Mouse (Mus musculus): ENCODE measurements at regions not wholly inside any gene's neighbourhood (a gene's known extent, or its start where the extent isn't known, plus 50 kb on each side); places are given as distances from the start of the nearest gene placed in this dataset.

DNA sequence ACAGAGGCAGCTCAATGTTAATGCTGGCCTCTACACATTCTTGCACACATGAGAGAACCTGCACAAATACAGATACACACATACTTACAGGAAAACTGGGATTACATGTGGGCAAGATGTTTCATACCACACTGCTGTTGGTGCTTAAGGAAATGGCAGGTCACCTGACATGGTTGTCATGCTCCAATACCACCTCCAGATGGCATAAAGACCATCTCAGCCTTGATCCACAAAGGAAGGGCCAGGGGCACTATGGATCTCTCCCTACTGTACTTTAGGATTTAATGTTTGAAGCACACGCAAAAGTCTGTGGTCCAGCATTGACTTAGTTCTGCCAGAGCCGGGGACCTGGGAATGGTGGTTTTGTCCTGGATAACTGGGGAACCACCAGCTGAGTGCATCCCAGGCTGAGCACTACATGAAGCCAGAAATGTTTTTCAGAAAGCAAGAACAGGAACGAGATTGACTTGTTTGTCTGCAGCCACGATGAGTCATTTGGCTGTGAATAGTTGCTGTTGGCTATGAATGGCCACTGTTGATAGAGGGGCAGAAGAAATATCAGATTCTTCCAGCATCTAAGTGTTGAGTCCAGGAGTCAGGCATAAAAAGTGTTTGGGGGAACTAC, 176.0 kb upstream of the Pabpc6 start:
- peak; percentile 19 for DNase-seq

DNA sequence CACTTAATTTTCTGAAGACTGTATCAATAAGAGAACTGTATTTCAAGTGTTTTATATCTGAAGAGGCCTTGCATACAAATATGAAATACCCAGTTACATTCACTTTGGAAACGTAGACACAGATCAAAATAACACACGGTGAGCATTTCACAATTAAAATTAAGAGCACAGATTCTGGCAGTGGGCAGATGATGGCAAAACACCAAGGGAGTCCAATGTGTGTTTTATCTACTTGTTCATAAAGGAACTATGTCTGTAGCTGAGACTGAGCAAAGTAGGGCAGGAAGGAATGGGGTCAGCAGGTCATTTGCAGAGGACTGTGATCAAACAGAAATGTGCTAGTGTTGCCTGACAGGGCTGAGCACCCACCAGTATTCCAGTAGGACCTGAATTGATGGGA, 171.6 kb upstream of the Pabpc6 start:
- DNase-seq, result no peak

DNA sequence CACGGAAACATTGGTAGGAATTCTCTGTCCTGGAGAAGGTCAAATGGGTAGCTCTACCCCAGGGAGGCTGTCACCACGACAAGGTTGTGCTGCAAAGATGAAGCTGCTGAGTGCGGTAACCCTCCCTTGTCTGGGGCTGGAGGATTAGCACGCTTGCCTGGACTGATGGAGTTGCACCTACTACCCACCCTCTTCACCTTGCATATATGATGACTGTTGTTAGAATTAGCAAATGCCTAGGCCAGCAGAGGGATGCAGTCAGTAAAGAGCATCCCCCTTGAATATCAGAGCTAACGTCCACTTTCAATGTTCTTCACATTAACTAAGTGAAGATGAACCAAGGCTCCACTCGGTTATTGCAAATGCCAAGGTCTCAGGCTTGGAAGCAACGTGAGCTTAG, 169.7 kb upstream of the Pabpc6 start:
- no peak for DNase-seq

DNA sequence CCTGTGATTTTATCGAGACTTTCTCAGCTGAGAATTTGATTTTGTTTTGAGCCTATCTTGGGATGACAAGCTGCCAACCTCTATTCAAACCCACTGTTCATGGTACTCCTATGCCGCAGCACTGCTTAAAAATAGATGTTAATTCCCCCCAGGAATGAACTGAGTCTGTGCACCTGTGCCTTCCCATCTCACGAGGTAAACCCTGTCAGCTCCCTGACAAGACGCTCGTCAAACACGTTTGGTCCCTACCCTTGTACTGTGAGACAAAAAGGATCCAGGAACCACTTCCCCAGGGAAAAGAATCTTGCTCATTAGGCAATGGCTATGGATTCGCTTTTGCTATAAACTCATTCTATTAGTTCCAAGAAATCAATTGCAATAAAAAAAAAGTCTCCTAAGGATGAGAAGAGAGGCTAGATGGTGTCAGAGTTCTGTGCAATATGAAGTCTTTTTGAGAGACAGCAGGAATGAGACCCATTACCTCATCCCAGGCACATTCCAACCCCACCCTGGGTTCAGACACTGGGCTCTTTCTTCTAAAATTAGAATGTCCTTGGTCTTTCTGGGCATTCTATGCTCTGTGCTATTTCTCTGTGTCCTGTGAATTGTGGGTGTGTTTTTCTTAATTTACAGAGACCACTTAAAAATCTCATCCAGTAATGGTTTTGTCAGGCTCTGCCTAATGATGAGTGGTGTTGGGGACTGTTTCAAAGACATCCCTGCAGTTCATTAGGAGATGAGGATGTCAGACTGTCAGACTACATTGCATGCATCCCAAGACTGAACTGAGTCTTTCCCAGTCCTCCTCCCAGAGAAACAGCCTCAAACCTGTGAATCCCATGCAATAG, 167.7 kb upstream of the Pabpc6 start:
- DNase-seq, result no peak

DNA sequence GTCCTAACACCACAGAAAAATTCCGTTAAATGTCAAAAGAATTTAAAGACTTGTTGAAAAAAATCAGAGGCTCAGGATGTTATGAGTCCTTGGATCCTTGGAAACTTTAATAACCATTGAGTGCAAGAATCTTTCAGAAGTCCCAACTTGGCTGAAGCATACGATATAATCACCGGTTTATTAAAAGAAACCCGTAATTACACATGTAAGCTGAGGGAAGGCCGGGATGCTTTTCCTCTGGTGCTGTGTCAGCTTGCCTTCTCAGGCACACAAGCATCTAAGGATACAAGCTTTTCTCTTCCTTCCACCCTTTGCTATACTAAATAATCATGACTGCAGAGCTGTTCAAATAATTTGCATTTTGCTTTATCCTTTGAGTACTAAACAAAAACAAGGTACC, 160.4 kb upstream of the Pabpc6 start:
- DNase-seq, result no peak

DNA sequence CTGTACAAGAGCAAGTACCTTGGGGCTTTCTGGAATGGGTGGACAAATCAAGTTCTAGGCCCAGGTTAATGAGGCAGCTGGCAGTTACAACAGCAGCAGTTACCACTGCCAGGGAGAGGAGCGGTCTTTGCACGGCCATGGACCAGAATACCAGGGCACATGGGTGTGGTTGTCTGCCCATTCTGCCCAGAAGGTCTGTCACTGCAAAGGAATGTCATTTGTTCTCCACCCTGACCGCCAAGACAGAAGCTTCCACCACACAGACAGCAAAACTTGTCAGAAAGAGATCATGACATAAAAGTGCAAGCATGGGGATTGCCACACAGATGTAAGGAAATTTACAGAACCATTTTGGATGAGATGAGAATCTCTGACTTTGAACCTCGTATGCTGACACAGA, 151.8 kb upstream of the Pabpc6 start:
- no peak for DNase-seq

DNA sequence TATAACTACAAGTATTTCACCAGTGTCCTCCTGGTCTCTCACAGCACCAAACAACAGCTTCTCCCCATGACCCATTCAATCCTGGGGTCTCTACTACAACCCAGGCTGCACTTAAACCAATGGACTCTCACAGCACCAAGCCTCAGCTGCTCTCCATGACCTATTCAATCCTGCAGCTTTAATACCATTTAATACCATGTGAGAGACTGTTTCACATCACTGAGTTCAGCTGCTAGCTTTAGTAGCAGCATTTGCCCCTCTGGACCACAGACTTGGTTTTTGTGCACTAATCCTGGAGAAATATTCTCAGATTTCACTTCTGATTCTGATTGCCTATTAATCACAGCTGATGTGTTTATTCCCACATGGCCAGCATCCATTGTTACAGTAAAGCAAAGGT, 147.5 kb upstream of the Pabpc6 start:
- DNase-seq, result no peak

DNA sequence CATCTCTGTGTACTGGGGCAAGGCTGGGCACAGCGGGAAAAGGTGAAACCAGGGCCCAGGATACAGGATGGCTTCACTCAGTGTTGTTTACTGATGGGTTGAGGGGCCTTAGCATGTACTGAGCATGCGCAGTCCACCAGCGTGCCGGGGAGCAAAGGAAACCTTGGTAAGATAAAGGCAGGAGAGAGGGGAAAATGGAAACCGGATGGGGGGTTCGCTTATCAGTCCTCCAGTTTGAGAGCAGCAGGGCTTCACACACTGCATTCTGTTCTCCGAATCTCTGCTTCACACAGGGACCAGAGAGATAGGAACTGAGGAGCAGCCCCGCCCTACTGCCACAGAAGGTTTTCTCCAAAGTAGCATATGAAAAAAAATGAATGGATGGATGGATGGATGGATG, 127.6 kb upstream of the Pabpc6 start:
- DNase-seq, result no peak

DNA sequence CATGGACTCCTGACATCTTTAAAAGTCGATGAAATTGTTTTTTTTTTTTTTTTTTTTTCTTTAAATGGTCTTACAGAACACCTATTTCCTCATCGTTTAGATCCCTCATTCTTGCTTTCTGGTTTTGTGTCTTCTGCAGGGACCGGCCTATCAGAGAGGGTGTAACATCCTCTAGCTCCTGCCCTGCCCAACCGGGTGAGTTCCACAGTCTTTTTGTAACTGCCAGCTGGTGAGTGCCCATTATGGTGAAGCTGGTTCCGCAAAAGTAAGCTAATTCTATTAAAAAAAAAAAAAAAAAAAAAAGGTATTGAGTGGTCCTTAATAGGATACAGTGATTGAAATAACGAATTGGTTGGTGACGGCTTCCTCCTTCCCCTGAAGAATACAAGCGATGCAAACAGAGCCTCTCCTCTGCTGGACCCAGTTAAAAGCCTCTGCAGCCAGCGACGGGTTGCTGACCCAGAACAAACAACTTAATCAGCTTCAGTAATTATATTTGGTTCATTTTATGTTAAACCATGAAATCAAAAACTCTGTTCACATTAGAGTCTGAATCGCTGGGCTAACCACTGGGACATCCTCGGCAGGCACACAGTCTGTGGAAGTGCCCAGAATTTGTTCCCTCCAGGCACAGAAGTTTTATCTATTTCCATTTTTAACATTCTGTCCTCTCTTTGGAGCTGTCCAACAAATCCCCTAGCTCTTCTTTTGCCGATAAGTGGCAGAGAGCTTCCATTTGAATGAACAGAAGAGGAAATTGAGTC, 126.9 kb upstream of the Pabpc6 start:
- no peak for DNase-seq

DNA sequence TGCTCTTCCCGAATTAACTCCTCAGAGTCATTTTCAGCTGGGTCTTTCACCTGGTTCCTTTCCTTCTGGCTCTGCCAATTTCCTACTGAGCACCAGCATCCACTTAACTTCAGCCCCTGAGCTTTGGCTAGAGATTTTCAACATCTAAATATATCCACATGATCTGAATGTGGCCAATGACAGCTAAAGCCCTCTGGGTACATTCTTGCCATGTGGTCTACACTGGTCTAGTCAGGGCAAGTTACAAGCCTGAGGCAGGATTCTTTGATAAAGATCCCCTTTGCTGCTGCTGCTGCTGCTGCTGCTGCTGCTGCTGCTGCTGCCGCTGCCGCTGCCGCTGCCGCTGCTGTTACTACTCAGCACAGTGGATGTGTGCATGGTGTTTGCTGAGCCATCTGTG, 109.3 kb upstream of the Pabpc6 start:
- no peak for DNase-seq

DNA sequence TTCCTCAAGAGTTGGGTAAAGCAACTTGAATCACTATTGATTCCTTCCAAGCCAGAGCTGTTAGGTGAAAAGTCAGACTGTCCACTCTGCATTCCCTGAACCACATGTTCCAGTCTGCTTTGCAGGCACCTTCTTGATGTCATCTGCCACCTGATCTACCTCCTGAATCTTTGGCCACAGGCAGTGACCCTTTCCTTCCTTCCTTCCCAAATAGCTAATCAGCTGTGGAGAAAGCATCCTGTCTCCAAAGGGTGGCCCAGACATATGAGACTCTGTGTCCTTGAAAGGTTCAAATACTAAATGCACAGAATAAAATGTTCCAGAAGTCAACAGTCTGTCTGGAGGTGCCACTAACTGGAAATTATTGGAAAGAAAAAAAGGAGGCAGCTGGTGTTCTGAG, 107.6 kb upstream of the Pabpc6 start:
- DNase-seq, result no peak

DNA sequence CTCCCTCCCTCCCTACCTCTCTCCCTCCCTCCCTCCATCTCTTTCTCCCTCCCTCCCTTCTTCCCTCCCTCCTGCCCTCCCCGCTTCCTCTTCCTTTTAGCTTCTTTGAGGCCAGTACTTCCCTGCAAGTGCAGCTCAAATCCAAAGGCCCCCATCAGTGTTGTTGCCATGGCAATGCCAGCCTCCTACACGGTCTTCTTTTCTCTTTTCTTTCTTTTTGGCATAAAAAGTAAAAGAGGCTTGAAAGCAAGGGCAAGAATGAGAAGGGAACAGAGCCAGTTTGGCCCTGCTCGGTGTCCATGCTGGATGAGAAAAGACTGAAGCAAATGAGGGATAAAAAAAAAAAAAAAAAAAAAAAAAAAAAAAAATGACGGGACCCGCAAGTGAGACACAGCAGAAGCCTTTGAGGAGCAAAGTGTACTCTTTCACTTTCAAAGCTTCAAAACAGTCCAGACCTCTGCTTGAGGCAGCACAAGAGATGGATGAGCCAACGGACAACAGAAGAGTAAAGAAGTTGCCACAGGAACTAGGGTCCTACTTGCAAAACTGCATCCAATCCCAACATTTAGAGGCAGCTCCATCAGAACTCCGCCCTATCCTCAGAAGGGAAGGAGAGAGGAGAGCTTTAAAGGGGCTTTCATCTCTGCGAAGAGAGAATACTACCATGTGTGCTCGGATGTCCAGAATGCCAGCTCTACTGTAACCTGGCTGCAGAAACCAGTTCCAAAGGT, 106.9 kb upstream of the Pabpc6 start:
- no peak for DNase-seq

DNA sequence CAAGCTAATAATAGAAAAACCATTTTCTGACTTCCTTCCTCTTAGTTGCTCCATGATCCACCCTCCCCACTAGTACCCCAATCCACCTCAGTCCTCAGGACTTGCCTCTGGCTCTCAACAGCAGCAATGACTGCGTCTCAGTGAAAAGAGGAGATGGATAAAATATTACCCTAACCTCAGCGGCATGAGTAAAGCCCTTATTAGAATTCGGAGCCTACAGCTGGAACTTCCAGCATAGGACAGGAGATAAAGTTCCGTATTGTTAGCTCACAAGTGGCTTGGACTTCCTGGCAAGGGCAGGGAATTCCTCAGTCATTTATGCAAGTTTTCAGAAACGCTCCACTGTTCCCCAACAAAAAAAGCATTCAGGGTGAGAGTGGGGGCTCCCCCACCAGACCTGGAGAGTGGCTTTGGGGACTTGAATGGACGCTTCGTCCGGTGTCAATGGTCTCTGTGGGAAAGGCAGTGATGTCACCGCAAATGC, 106.2 kb upstream of the Pabpc6 start:
- DNase-seq, result no peak

DNA sequence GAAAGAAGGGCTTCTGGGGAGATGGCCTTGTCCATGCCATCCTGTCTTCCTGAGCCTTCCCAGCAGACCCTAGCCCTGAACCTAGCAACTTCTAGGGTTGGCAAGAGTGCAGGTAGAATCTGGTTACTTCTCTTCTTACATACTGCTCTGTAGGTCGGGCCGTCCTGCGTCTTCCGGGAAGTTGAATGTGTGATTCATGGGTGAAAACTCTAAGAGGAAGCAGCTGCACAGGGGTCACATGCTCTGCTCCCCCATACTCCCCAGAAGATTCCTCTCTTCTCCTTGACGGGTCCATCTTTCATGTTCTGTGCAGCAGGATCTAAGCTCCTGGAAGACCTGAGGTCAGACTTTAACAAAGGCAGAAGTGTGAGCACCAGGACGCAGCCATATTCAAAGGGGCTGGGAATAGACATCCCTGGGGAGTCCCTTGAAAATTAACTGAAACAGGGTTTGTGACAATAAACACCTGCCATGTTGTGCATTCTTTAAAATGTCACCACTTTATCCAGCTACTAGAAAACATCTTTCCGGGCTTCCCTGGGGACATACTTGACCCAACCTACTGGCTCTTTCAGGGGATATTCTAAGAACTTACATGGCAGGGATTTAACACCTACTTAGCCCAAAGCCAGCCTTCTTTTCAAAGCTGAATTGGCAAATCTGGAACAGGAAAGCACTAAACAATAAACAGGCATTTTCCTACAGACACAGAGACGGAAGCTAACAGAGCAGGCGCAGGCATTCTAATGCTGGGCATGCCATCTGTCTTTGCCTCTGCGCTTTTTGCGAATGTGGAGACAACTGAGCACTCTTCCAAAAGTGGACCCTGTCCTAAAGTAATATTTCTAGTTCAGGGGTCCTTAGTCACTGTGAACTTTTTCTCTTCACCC, 105.5 kb upstream of the Pabpc6 start:
- DNase-seq, result no peak

DNA sequence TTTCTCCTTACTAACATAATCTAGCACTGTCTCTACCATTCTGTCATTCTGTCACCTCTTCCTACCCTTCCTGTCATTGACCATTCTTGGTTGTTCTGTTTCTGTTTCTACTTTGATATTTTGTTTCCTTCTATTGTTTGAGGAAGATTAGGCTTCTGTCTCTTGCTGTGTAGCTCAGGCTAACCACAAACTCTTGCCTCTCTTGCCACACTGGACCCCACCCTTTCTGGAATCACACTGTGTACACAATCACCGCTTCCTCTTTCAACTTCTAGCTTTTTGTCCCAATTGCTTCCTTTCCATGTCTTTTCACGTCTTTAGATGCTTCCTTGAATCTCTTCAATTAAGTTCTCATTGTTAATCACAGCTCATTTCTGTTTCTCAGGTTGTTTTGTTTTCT, 104.2 kb upstream of the Pabpc6 start:
- no peak for DNase-seq

DNA sequence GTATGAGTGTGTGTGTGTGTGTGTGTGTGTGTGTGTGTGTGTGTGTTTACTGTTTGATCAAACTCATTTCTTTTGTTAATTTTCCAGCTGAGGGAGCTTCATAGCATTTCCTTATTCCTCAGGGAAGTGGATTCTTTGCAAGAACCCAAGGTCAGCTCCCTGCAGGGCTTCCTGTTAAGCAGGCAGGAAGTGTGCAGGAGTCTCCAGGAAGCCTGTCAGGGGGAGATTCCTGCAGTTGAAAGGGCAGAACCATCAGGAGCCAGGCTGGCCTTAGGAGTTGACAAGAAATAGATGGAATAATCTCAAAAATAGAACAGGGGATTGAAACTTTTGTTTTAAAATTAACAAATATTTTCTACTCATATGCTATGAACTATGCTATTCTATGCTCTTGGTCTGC, 98.8 kb upstream of the Pabpc6 start:
- DNase-seq, result no peak

DNA sequence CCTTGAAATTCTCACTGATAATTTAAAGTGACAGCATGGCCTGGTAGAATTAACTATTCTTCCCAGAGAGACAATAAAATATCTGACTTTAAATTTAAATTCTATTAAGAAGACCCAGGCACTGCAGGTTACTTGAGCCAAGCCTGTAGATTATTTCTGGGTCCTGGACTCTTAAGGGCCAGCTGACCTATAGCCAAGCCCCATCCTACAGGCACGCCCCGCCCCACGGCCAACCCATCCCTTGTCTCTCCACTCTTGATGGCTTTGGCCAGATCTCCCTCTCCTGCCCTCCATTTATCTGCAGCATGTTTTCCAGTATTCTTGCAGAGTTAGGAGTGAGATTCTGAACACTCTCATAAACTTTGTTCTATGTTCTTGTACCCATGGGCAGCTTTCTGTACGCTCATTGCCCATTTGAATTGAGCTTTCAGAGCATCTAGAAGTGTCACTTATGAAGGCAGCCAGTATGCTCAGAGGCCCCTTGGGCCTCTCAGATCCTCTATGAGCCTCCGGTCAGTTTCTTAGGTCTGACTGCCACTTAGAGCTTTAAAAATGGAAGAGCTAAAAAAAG, 96.2 kb upstream of the Pabpc6 start:
- DNase-seq, result no peak

DNA sequence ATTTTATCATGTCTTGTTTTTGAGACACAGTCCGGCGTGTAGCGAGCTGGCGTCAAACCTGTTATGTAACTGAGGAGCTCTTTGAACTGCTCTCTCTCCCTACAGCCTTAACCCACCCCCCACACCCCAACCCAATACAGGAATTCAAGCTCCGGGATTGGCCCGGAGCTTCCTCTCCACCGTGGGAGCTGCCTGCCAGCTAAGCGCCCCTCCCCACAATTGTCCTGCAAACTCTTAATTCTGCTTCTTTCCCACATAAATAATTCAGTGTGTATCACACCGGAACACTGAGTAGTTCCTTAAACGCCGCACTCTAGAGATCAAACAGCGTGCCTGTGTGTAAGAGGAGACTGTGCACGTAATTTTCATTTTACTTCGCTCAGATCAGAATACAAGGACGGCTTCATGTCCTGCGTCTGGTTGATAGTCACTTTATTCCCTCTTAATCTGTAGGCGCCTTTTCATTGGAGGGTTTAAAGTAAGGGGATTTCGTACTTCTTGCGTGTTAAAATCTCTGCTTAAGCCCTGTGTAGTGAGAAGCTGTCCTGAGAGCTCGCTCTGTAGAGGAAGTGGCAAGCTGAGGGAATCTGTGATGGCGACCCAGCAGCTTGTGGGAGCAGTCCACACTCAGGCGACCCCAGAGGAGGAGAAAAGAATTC, 95.3 kb upstream of the Pabpc6 start:
- peak; percentile 26 for DNase-seq

DNA sequence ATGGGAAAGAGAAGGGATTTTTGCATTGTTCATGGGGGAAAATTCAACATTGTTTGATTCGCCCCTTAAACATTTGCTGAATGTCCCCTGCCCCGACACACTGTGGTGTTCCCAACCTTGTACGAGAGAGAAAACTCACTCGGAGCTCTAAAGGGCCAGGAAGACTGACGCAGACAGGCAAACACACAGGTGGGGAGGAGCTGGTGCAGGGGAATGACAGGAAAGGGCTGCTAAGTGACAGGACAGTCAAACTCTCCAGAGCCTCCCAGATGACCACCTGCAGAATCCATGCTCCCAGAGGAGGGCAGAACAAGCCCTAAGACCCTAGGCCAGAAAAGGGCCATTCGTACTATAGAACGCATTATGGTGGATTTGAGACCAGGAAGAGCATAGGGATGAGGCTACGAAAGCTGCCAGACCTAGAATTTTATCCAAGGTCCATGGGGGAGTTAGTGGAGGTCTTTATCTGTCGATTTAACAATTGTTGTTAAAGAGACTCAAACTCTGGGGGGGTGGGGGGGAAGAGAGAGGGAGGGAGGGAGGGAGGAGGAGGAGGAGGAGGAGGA, 94.6 kb upstream of the Pabpc6 start:
- DNase-seq, result no peak

DNA sequence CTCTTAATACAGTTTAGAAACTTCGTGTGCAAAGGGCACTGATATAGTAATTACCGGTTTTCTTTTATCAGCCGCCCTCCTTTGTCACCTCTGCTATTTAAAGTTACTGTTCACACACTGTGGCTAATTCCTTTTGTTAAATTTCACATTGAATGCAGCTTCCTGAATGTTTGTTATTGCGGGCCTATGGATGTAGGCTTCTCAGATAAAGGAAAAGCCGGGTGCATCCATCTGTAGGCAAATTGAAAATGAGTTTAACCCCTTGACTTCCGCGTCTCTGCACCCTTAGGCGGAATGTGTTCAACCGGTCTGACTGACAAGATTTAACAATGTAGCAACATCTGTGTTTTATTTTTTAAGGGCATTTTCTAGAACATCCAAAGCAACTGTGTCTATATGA, 93.6 kb upstream of the Pabpc6 start:
- no peak for DNase-seq

Data from gastrocnemius, postnatal 25 days (tissue).